Mouse (Mus musculus) liver, adult (tissue): ENCODE measurements around the gene Ssh2.

Source experiments
- GATA4 ChIP-seq: IDR thresholded peaks from 2 replicates; pipeline ENCODE4 v1.6.1; 2014; ENCODE audit warnings: mild to moderate bottlenecking, low read length; ENCODE audit not compliant: insufficient replicate concordance

Gene Ssh2

GRCm38 (mm10) chr11:77364376-77364775 is 148.3 kb downstream of the Ssh2 start:
- no peak for TF ChIP-seq GATA4

DNA sequence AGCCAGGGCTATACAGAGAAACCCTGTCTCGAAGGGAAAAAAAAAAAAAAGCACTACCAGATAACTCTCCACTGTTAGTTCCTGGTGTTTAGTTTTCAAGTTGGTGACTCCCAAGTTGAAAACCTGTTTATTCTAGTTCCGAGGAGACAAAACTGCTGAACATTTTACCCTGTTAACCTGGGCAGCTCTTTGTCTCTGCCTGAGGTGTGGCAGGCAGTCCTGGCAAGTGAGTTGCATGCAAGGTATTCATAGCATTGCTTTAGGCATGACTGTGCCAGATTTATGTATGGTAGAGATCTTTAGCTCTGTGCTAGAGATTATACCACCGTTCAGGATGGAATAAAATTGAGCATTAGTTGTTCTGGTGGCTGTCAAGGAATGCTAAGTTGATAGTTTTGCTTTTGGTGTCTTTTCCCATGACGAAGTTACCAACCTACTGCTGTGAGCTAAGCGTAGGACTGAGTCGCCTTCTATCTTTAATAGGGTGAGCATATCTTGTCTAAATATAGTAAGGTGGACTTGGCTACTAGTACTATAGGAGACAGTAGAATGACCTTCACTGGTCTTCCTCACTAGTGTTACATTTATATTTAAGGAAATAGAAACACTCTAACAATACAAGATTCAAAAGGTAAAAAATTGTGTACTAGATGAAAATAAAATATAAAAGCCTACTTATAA is 149.8 kb downstream of the Ssh2 start:
- no peak for TF ChIP-seq GATA4

DNA sequence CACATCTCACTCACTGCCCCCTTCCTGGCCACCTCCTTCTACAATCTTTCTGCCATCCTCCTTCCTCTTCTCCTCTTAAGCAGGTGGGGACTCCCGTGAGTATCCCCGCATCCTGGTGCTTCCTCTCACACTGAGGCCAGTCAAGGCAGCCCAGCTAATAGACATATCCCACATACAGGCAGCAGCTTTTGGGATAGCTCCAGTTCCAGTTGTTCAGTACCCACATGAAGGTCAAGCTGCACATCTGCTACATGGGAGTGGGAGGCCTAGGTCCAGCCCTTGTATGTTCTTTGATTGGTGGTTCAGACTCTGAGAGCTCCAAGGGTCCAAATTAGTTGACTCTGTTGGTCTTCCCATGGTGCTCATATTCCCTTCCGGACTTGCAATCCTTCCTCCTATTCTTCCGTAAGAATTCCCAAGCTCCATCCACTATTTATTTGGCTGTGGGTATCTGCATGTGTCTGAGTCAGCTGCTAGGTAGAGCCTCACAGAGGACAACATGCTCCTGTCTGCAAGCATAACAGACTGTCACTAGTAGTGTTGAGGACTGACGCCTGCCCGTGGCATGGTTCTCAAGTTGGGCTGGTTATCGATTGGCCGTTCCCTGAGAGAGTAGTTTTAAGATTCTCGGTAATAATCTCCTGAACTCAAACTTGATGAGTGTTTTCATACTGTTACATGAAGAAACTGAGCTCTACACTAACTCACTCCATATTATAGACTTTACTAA is 151.6 kb downstream of the Ssh2 start:
- no peak for TF ChIP-seq GATA4

DNA sequence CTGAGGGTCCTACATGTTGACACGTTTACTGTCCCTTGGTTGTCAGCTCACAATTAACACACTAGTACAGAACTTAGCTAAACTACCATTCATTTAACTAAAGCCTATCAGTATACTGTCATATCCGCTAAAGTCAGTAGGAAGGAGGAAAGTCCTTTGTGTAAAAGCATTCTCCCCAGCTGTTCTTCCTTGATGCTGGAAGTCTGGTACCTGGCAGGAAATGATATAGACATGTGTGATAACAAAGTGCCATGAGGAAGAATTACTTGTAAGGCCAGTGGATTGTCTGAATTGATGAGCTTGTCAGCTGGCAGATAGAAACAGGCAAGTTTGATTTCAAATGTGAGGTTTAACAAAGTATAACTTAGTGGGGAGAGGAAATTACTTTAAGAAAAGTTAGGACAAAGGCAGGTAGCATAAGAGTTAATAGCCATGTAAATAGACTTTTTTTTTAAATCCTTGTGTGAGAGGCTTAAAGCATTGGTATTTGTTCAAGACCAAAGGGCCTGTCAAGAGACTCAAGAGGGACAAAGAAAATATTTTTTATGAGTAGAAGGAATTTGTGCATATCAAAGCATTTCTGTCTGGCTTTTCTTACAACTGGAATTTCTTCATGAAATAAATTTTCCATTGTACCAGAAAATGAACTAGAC is 153.2 kb downstream of the Ssh2 start:
- TF ChIP-seq GATA4: peak; percentile 65; the same call in 1 of the 2 replicates

- no peak for TF ChIP-seq GATA4
Measured at GRCm38 (mm10) chr11:77369841-77370191, 153.7 kb downstream of the Ssh2 start.

DNA sequence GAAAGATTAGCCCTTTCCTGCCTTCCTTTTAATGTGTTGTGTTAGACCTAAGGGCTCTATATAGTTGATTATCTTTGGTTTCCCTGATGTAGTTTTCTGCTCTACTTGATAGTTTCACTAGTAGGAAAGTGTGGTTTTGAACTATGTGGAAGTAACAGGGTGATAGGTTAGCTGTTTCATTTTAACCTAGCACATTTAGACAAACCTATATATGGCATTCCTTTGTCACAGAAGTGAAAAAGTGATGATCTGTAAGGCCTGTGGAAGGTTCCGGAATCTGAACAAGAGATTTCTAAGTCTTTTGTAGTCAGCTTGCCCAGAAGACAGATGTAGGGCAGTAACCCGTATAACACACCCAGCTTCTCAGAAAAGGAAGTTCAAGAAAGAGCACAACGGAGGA is 155.0 kb downstream of the Ssh2 start:
- TF ChIP-seq GATA4: no peak

GRCm38 (mm10) chr11:77371696-77372095 is 155.6 kb downstream of the Ssh2 start:
- no peak for TF ChIP-seq GATA4

GRCm38 (mm10) chr11:77372196-77372904 is 156.3 kb downstream of the Ssh2 start:
- no peak for TF ChIP-seq GATA4

DNA sequence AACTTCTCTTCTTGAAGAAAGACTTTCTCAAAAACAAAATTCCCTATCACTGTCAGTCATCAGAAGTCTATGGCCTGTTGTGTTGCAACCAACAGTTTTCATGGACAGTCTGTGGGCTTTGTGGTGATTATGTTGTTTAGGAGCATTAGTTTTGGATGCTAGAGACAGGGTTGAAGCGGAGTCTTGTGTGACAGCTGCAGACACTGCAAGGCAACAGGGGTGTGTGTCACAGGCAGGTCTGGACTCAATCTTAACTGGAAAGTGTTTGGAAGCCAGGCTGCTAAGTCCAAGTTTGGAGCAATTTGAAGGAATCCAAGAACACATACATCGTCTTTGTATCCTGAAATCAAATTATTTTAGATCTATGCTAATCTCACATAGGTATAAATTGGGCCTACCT is 162.5 kb downstream of the Ssh2 start:
- no peak for TF ChIP-seq GATA4

- TF ChIP-seq GATA4: no peak
Measured at GRCm38 (mm10) chr11:77381174-77381573, 165.1 kb downstream of the Ssh2 start.

- TF ChIP-seq GATA4: no peak
Measured at GRCm38 (mm10) chr11:77384151-77384550, 168.1 kb downstream of the Ssh2 start.

DNA sequence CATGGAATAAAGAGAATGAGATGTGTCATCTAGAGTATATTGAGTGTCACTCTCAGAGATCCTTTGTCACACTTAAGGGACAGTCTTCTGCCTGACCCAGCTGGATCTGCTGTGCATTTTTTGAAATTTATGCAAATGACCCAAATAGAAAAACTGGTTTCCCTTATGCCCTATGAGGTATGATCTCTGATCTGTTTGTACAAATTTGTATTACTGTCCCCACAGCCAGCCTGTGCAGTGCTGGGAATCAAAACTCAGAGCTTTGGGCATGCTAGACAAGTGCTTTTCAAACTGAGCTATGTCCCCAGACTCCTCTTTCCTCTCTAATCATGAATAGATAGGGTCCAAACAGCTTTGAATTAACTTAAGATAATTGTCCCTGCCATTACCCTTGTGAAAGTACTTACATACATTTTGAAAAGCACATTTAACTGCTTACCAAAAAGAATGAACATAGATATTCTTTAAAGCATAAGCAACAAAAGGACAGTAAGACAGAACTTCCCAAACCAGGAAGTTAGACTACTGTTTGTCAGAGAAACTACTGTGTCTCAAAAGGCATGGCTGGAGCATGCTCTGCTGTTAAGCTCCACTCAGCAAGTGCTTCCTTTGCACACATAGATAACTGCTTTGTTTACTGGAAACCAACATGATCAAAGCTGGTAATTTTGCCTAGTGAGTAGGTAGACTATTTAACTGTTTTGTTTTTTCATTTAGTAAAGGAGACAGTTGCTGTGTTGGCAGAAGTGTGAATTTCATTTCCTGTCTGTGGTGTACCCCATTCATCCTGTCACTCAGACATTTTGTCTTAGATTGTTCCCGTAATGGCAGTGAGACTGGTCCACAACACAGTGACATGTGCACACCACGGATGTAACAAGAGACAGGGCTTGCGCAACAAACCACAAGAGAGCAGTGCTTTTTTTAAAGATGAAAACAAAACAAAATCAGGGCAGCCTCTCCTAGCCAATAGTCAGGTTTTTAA is 169.9 kb downstream of the Ssh2 start:
- TF ChIP-seq GATA4: peak; percentile 43; the same call in 1 of the 2 replicates

GRCm38 (mm10) chr11:77395539-77395938 is 179.5 kb downstream of the Ssh2 start:
- no peak for TF ChIP-seq GATA4

- peak; percentile 96 for TF ChIP-seq GATA4
Measured at GRCm38 (mm10) chr11:77402508-77402907, 186.4 kb downstream of the Ssh2 start.
